Mouse (Mus musculus) MEL (cell line): Measurements from ENCODE around the gene Tenm3. TPM values are rescaled to one million over a fixed set of nuclear protein-coding genes. Genes with fewer than 3 reads are reported as not detected.

Experiments
- DNase-seq: peaks from one replicate; pipeline ENCODE4 v3.0.0; 2011; ENCODE audit warnings: low read depth, low spot score
- H3K27ac ChIP-seq: 2 replicates; pipeline ENCODE4 v1.5.1; 2012; ENCODE audit warnings: low read depth, mild to moderate bottlenecking, control low read depth, low read length, moderate library complexity; ENCODE audit not compliant: control insufficient read depth
- H3K27me3 ChIP-seq, 2 experiments: fragments of 150-350 bp in 1 of 2; sonication (generic) in 1 of 2; 2 replicates each; pipeline ENCODE4 v1.6.1; 2012; ENCODE audit warnings: low read length in 2 of 2, mild to moderate bottlenecking in 2 of 2, improper control_type of control experiment in 1 of 2, moderate library complexity in 1 of 2; ENCODE audit not compliant: insufficient read depth in 2 of 2, control insufficient read depth in 1 of 2
- H3K36me3 ChIP-seq, 2 experiments: 2 replicates each; pipeline ENCODE4 v1.6.1; 2012 to 2014; ENCODE audit warnings: low read length in 2 of 2, improper control_type of control experiment in 1 of 2, inconsistent platforms in 1 of 2, mild to moderate bottlenecking in 1 of 2; ENCODE audit not compliant: insufficient read depth in 2 of 2, control insufficient read depth in 1 of 2
- H3K4me1 ChIP-seq, 2 experiments: fragments of 150-350 bp in 1 of 2; sonication (generic) in 1 of 2; 2 replicates each; pipeline ENCODE4 v1.6.1; 2012; ENCODE audit warnings: low read length in 2 of 2, improper control_type of control experiment in 1 of 2, mild to moderate bottlenecking in 1 of 2; ENCODE audit not compliant: insufficient read depth in 2 of 2, control insufficient read depth in 1 of 2
- H3K4me3 ChIP-seq, 2 experiments: fragments of 150-350 bp in 1 of 2; sonication (generic) in 1 of 2; 2 replicates each; pipeline ENCODE4 v1.5.1; 2012; ENCODE audit warnings: low read depth in 2 of 2, low read length in 2 of 2, mild to moderate bottlenecking in 2 of 2, moderate library complexity in 2 of 2, control low read depth in 1 of 2, improper control_type of control experiment in 1 of 2; ENCODE audit not compliant: control insufficient read depth in 1 of 2, insufficient read depth in 1 of 2
- H3K79me2 ChIP-seq: 2 replicates; pipeline ENCODE4 v1.6.1; 2012; ENCODE audit warnings: mild to moderate bottlenecking, low read length, moderate library complexity; ENCODE audit not compliant: control insufficient read depth, poor library complexity, insufficient read depth
- H3K9ac ChIP-seq: 2 replicates; pipeline ENCODE4 v1.6.1; 2012; ENCODE audit warnings: low read depth, mild to moderate bottlenecking, control low read depth, low read length, moderate library complexity; ENCODE audit not compliant: control insufficient read depth, poor library complexity, severe bottlenecking
- H3K9me3 ChIP-seq: fragments of 150-350 bp; sonication (generic); replicated peaks from 2 replicates; pipeline ENCODE4 v1.6.1; 2012; ENCODE audit warnings: mild to moderate bottlenecking, low read length, improper control_type of control experiment, moderate library complexity; ENCODE audit not compliant: insufficient read depth
- BHLHE40 ChIP-seq: IDR thresholded peaks from 2 replicates; pipeline ENCODE4 v1.6.1; 2012; ENCODE audit warnings: low read depth, mild to moderate bottlenecking, inconsistent platforms, low read length, improper control_type of control experiment, borderline replicate concordance
- CHD2 ChIP-seq: IDR thresholded peaks from 2 replicates; pipeline ENCODE4 v1.6.1; 2011; ENCODE audit warnings: low read length, improper control_type of control experiment
- CTCF ChIP-seq, 3 experiments: IDR thresholded peaks in 2 of 3; conservative IDR thresholded peaks in 1 of 3; 2 replicates each; pipeline ENCODE4 v1.5.1; 2011 to 2012; ENCODE audit warnings: low read length in 3 of 3, low read depth in 2 of 3, mild to moderate bottlenecking in 2 of 3, improper control_type of control experiment in 1 of 3, inconsistent platforms in 1 of 3, mixed read lengths in 1 of 3, moderate library complexity in 1 of 3; ENCODE audit not compliant: control insufficient read depth in 1 of 3, insufficient read depth in 1 of 3, poor library complexity in 1 of 3, severe bottlenecking in 1 of 3
- ETS1 ChIP-seq: IDR thresholded peaks from 2 replicates; pipeline ENCODE4 v1.6.1; 2012; ENCODE audit warnings: low read depth, mild to moderate bottlenecking, inconsistent platforms, low read length, improper control_type of control experiment, moderate library complexity
- GABPA ChIP-seq: IDR thresholded peaks from 2 replicates; pipeline ENCODE4 v1.6.1; 2012; ENCODE audit warnings: low read depth, mild to moderate bottlenecking, inconsistent platforms, low read length, improper control_type of control experiment, moderate library complexity
- HCFC1 ChIP-seq: IDR thresholded peaks from 2 replicates; pipeline ENCODE4 v1.6.1; 2012; ENCODE audit warnings: low read depth, mild to moderate bottlenecking, inconsistent platforms, low read length, improper control_type of control experiment, moderate library complexity
- JUND ChIP-seq: IDR thresholded peaks from 2 replicates; pipeline ENCODE4 v1.6.1; 2011; ENCODE audit warnings: low read depth, mild to moderate bottlenecking, improper control_type of control experiment, low read length
- MAFK ChIP-seq: IDR thresholded peaks from 2 replicates; pipeline ENCODE4 v1.6.1; 2011; ENCODE audit warnings: low read depth, mild to moderate bottlenecking, low read length, improper control_type of control experiment, borderline replicate concordance
- MAX ChIP-seq: IDR thresholded peaks from 2 replicates; pipeline ENCODE4 v1.6.1; 2011; ENCODE audit warnings: low read length, improper control_type of control experiment
- MAZ ChIP-seq: IDR thresholded peaks from 2 replicates; pipeline ENCODE4 v1.6.1; 2012; ENCODE audit warnings: low read depth, mild to moderate bottlenecking, inconsistent platforms, low read length, improper control_type of control experiment
- POLR2AphosphoS2 ChIP-seq: IDR thresholded peaks from 2 replicates; pipeline ENCODE4 v1.6.1; 2011; ENCODE audit warnings: low read length, improper control_type of control experiment
- POLR2AphosphoS5 ChIP-seq: IDR thresholded peaks from 2 replicates; pipeline ENCODE4 v1.6.1; 2012; ENCODE audit warnings: low read depth, borderline replicate concordance, mild to moderate bottlenecking, inconsistent platforms, low read length, moderate library complexity, mixed read lengths
- SIN3A ChIP-seq: IDR thresholded peaks from 2 replicates; pipeline ENCODE4 v1.6.1; 2012; ENCODE audit warnings: low read length, improper control_type of control experiment, inconsistent platforms
- SMC3 ChIP-seq: IDR thresholded peaks from 2 replicates; pipeline ENCODE4 v1.6.1; 2011; ENCODE audit warnings: low read depth, low read length, improper control_type of control experiment
- TAL1 ChIP-seq: IDR thresholded peaks from 2 replicates; pipeline ENCODE4 v1.6.1; 2012; ENCODE audit warnings: mild to moderate bottlenecking, inconsistent platforms, low read length, moderate library complexity, mixed read lengths
- TBP ChIP-seq: IDR thresholded peaks from 2 replicates; pipeline ENCODE4 v1.8.0; 2011; ENCODE audit warnings: low read depth, low read length, improper control_type of control experiment
- TCF12 ChIP-seq: IDR thresholded peaks from 2 replicates; pipeline ENCODE4 v1.6.1; 2014; ENCODE audit warnings: low read depth, mild to moderate bottlenecking, inconsistent platforms, low read length, improper control_type of control experiment, moderate library complexity
- USF2 ChIP-seq, 2 experiments: IDR thresholded peaks; 2 replicates each; pipeline ENCODE4 v1.6.1; 2011 to 2012; ENCODE audit warnings: improper control_type of control experiment in 2 of 2, low read length in 2 of 2, borderline replicate concordance in 1 of 2, inconsistent platforms in 1 of 2, low read depth in 1 of 2, mild to moderate bottlenecking in 1 of 2; ENCODE audit not compliant: insufficient read depth in 1 of 2
- ZC3H11A ChIP-seq: IDR thresholded peaks from 2 replicates; pipeline ENCODE4 v1.6.1; 2012; ENCODE audit warnings: low read depth, mild to moderate bottlenecking, inconsistent platforms, low read length, improper control_type of control experiment
- ZMIZ1 ChIP-seq: IDR thresholded peaks from 2 replicates; pipeline ENCODE4 v1.6.1; 2012; ENCODE audit warnings: low read depth, mild to moderate bottlenecking, inconsistent platforms, low read length, improper control_type of control experiment, moderate library complexity
- polyA plus RNA-seq, 2 experiments: library from polyadenylated mRNA; stranded (reverse) in 1 of 2; unstranded in 1 of 2; fragments of >175 nt in 1 of 2; fragments of >200 nt in 1 of 2; gene quantifications; 2 replicates each; pipeline versions ENCODE4 v1.2.1 to v1.2.4; 2012; ENCODE audit warnings: low replicate concordance in 2 of 2, low read depth in 1 of 2; ENCODE audit not compliant: insufficient read length in 2 of 2, insufficient read depth in 1 of 2, missing spikeins in 1 of 2
- total RNA-seq: library from RNA; depleted of rRNA; stranded (reverse); fragments of 300-350 nt; gene quantifications from 2 replicates; pipeline ENCODE4 v1.2.3, GENCODE M21; 2012

The Tenm3 gene
- total and polyA plus RNA-seq, 3 experiments: not detected

DNA sequence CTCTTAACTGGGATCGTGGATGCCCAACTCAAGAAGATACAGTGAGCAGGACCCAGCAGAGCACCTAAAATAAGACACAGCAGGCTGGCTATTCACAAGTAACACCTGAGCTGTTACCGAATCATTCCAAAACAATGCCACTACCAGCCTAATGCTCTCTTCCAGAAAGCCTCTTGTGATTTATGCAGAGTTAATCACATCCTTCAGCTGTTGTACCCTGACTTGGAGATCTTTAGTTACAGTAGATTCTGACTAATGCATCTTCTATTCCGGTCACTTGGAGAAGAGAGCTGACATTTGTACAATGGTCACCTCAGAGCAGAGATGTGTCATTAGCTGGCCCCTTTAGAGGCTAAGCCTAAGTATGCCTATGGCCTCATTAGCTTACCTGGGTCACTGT lies 550.0 kb downstream of the Tenm3 start:
- TF ChIP-seq TCF12 (no peak), CTCF (IDR thresholded peaks at IDR 0.05 in 2 of 3, conservative IDR thresholded peaks at IDR 0.05 in 1 of 3; ENCODE audit: control insufficient read depth in 1 of 3, insufficient read depth in 1 of 3, low read depth in 2 of 3, low read length in 3 of 3, poor library complexity in 1 of 3, severe bottlenecking in 1 of 3) (no peak), MAX (no peak), JUND (no peak), GABPA (no peak), USF2 (IDR thresholded peaks at IDR 0.05; ENCODE audit: borderline replicate concordance in 1 of 2, insufficient read depth in 1 of 2, low read depth in 1 of 2, low read length in 2 of 2) (no peak), CHD2 (no peak), BHLHE40 (no peak), ZC3H11A (no peak), POLR2AphosphoS2 (no peak), ZMIZ1 (no peak), MAFK (no peak), SIN3A (no peak), HCFC1 (no peak)
- no peak for DNase-seq
- no peak overlapping the region for H3K9ac ChIP-seq
- no peaks in the 10 kb centered on the region for H3K27me3 ChIP-seq
- H3K36me3 ChIP-seq: no peaks in the 10 kb centered on the region
- no peaks in the 10 kb centered on the region for H3K4me1 ChIP-seq
- no peak overlapping the region for H3K4me3 ChIP-seq
- H3K79me2 ChIP-seq: no peaks in the 10 kb centered on the region
- H3K27ac ChIP-seq: no peak overlapping the region
- no peaks in the 10 kb centered on the region for H3K9me3 ChIP-seq

DNA sequence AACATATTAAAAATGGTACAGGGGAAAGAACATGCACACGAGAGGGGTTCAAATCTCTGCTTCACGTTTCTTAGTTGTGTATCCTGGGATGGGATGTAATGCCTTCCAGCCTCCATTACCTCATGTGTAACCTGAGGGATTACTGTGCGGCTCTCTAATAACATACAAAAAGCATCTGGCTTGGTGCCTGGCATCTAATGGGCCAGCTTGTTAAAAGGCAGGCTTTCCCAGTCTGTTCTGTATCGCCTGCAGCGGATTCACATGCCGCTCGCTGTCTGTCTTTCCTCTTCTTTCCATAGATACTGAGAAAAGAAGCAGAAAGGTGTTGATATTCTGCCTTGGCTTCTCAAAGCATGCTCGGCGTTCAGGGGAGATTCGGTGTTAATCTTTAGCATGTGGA lies 558.3 kb downstream of the Tenm3 start:
- Histone ChIP-seq H3K27ac (no peak overlapping the region), H3K27me3 (no peaks in the 10 kb centered on the region), H3K9me3 (no peaks in the 10 kb centered on the region), H3K4me1 (no peaks in the 10 kb centered on the region), H3K79me2 (no peaks in the 10 kb centered on the region), H3K36me3 (no peaks in the 10 kb centered on the region), H3K4me3 (no peak overlapping the region), H3K9ac (no peak overlapping the region)
- DNase-seq: no peak
- TF ChIP-seq USF2 (IDR thresholded peaks at IDR 0.05; ENCODE audit: borderline replicate concordance in 1 of 2, insufficient read depth in 1 of 2, low read depth in 1 of 2, low read length in 2 of 2) (no peak), TBP (no peak), ETS1 (no peak), BHLHE40 (no peak), MAZ (no peak), SMC3 (no peak), CHD2 (no peak), POLR2AphosphoS2 (no peak), POLR2AphosphoS5 (no peak), ZMIZ1 (no peak), TAL1 (no peak)
